Mouse (Mus musculus) midbrain, postnatal 0 days (tissue): ENCODE measurements around the gene Otulin. TPM values are rescaled to one million over a fixed set of nuclear protein-coding genes. Genes with fewer than 3 reads are reported as not detected.

Source experiments
- ATAC-seq: fragments of 200-750 bp; cut with Nextera tagmentation; 2 replicates; pipeline ENCODE4 v1.8.0; 2017; ENCODE audit warnings: moderate number of reproducible peaks, mild to moderate bottlenecking, moderate TSS enrichment, moderate library complexity; ENCODE audit not compliant: low FRiP score
- DNase-seq: peaks from one replicate; pipeline ENCODE4 v3.0.0-alpha.2; 2015; ENCODE audit warnings: low spot score
- H3K27ac ChIP-seq: fragments of 300-500 bp; sonication (generic); 2 replicates; pipeline ENCODE4 v1.5.1; 2014; ENCODE audit warnings: low read depth, mild to moderate bottlenecking, low read length, mixed read lengths
- H3K27me3 ChIP-seq: fragments of 300-500 bp; sonication (generic); 2 replicates; pipeline ENCODE4 v1.6.1; 2014; ENCODE audit warnings: low read length, control low read depth, mixed read lengths; ENCODE audit not compliant: insufficient read depth
- H3K36me3 ChIP-seq: fragments of 300-500 bp; sonication (generic); 2 replicates; pipeline ENCODE4 v1.6.1; 2014; ENCODE audit warnings: low read length, control low read depth, mixed read lengths; ENCODE audit not compliant: insufficient read depth
- H3K4me1 ChIP-seq: fragments of 300-500 bp; sonication (generic); 2 replicates; pipeline ENCODE4 v1.6.1; 2014; ENCODE audit warnings: mild to moderate bottlenecking, control low read depth, antibody characterized with exemption, low read length, mixed read lengths; ENCODE audit not compliant: insufficient read depth
- H3K4me2 ChIP-seq: fragments of 300-500 bp; sonication (generic); 2 replicates; pipeline ENCODE4 v1.6.1; 2014; ENCODE audit warnings: low read depth, mild to moderate bottlenecking, low read length, mixed read lengths; ENCODE audit not compliant: poor library complexity, severe bottlenecking
- H3K4me3 ChIP-seq: fragments of 300-500 bp; sonication (generic); 2 replicates; pipeline ENCODE4 v1.5.1; 2014; ENCODE audit warnings: low read depth, mild to moderate bottlenecking, low read length, moderate library complexity
- H3K9ac ChIP-seq: fragments of 300-500 bp; sonication (generic); replicated peaks from 2 replicates; pipeline ENCODE4 v1.6.1; 2014; ENCODE audit warnings: mild to moderate bottlenecking, low read length, moderate library complexity, mixed read lengths; ENCODE audit not compliant: poor library complexity, severe bottlenecking
- H3K9me3 ChIP-seq: fragments of 300-500 bp; sonication (generic); 2 replicates; pipeline ENCODE4 v1.6.1; 2016; ENCODE audit warnings: low read length, control low read depth
- CTCF ChIP-seq: IDR thresholded peaks from 2 replicates; pipeline ENCODE4 v1.5.1; 2016; ENCODE audit warnings: antibody characterized with exemption, mild to moderate bottlenecking
- WGBS: fragments of 180-500 bp; shearing (Covaris S2); extraction: QIAGEN DNeasy Blood & Tissue Kit; methylation state at CpG from one replicate; pipeline ENCODE4 v1.1.7; 2014; 5-methylcytosine and 5-hydroxymethylcytosine counted together
- polyA plus RNA-seq: library from polyadenylated mRNA; unstranded; fragments of >200 nt; fragmentation: Nextera tagmentation; extraction: Ambion mirVana; gene quantifications from 2 replicates; pipeline ENCODE4 v1.2.1, GENCODE M21; 2015
- total RNA-seq: library from RNA; depleted of rRNA; stranded (reverse); fragments of >200 nt; gene quantifications from 2 replicates; pipeline ENCODE4 v1.2.3, GENCODE M21; 2014

Otulin gene
- total and polyA plus RNA-seq, 2 experiments from 2014 or later, result 17.8 to 23.9 TPM

GRCm38 (mm10) chr15:27518026-27518425 is 112.5 kb downstream of the Otulin start:
- ATAC-seq, result no peak
- no peaks in the 10 kb centered on the region for H3K36me3 ChIP-seq
- H3K4me2 ChIP-seq, result no peak overlapping the region
- H3K4me3 ChIP-seq, result no peak overlapping the region
- H3K27ac ChIP-seq, result no peak overlapping the region
- no peaks in the 10 kb centered on the region for H3K4me1 ChIP-seq
- H3K27me3 ChIP-seq, result no peaks in the 10 kb centered on the region
- H3K9ac ChIP-seq, result no peak overlapping the region
- 87% methylated on average over 8 of the region's 8 CpGs for WGBS
- no peak for TF ChIP-seq CTCF
- no peaks in the 10 kb centered on the region for H3K9me3 ChIP-seq
- DNase-seq, result no peak

GRCm38 (mm10) chr15:27516927-27517326 is 113.6 kb downstream of the Otulin start:
- no peak overlapping the region for H3K27ac ChIP-seq
- no peaks in the 10 kb centered on the region for H3K27me3 ChIP-seq
- H3K4me1 ChIP-seq, result no peaks in the 10 kb centered on the region
- no peak overlapping the region for H3K4me2 ChIP-seq
- 31% methylated on average over 1 of the region's 1 CpGs for WGBS
- DNase-seq (no peak), ATAC-seq (no peak)
- no peaks in the 10 kb centered on the region for H3K9me3 ChIP-seq
- H3K9ac ChIP-seq, result no peak overlapping the region
- TF ChIP-seq CTCF, result no peak
- H3K4me3 ChIP-seq, result no peak overlapping the region
- H3K36me3 ChIP-seq, result no peaks in the 10 kb centered on the region

- no peak overlapping the region for H3K27ac ChIP-seq
- no peak for TF ChIP-seq CTCF
- no peak for DNase-seq
- H3K4me2 ChIP-seq, result no peak overlapping the region
- H3K36me3 ChIP-seq, result no peaks in the 10 kb centered on the region
- no peaks in the 10 kb centered on the region for H3K27me3 ChIP-seq
- H3K4me1 ChIP-seq, result no peaks in the 10 kb centered on the region
- H3K9ac ChIP-seq, result no peak overlapping the region
- H3K4me3 ChIP-seq, result no peak overlapping the region
- H3K9me3 ChIP-seq, result no peaks in the 10 kb centered on the region
- ATAC-seq, result no peak
- 95% methylated on average over 17 of the region's 17 CpGs for WGBS
These were observed 121.5 kb downstream of the Otulin start for GRCm38 (mm10) chr15:27508982-27509381.

- Histone ChIP-seq H3K4me3 (no peak overlapping the region), H3K27ac (no peak overlapping the region), H3K9me3 (no peaks in the 10 kb centered on the region), H3K4me2 (no peak overlapping the region), H3K36me3 (no peaks in the 10 kb centered on the region), H3K4me1 (no peaks in the 10 kb centered on the region), H3K9ac (no peak overlapping the region), H3K27me3 (no peaks in the 10 kb centered on the region)
- WGBS, result 90% methylated on average over 7 of the region's 7 CpGs
- TF ChIP-seq CTCF, result no peak
- ATAC-seq (no peak), DNase-seq (no peak)
These were observed 122.3 kb downstream of the Otulin start for GRCm38 (mm10) chr15:27508169-27508568.

- Histone ChIP-seq H3K9me3 (no peaks in the 10 kb centered on the region), H3K9ac (no peak overlapping the region), H3K27me3 (no peaks in the 10 kb centered on the region), H3K4me1 (no peaks in the 10 kb centered on the region), H3K4me2 (no peak overlapping the region), H3K36me3 (no peaks in the 10 kb centered on the region), H3K4me3 (no peak overlapping the region), H3K27ac (no peak overlapping the region)
- ATAC-seq, result no peak
- no peak for TF ChIP-seq CTCF
- no peak for DNase-seq
- 91% methylated on average over 15 of the region's 15 CpGs for WGBS
These were observed 123.4 kb downstream of the Otulin start for GRCm38 (mm10) chr15:27506893-27507596.

GRCm38 (mm10) chr15:27506127-27506886 is 124.2 kb downstream of the Otulin start:
- Histone ChIP-seq H3K4me3 (no peak overlapping the region), H3K4me1 (no peaks in the 10 kb centered on the region), H3K27ac (no peak overlapping the region), H3K36me3 (no peaks in the 10 kb centered on the region), H3K27me3 (no peaks in the 10 kb centered on the region), H3K9me3 (no peaks in the 10 kb centered on the region), H3K9ac (no peak overlapping the region), H3K4me2 (no peak overlapping the region)
- no peak for DNase-seq
- no peak for ATAC-seq
- 69% methylated on average over 5 of the region's 5 CpGs for WGBS
- no peak for TF ChIP-seq CTCF
